Mouse (Mus musculus): Measurements from ENCODE around the gene Krt16. TPM values are rescaled to one million over a fixed set of nuclear protein-coding genes. Genes with fewer than 3 reads are reported as not detected.
A peak's percentile ranks its signal among the peaks of the same experiment; 100 is the strongest.

The Krt16 gene
- polyA plus RNA-seq, 2 experiments, result 0.26 to 0.61 TPM

DNA sequence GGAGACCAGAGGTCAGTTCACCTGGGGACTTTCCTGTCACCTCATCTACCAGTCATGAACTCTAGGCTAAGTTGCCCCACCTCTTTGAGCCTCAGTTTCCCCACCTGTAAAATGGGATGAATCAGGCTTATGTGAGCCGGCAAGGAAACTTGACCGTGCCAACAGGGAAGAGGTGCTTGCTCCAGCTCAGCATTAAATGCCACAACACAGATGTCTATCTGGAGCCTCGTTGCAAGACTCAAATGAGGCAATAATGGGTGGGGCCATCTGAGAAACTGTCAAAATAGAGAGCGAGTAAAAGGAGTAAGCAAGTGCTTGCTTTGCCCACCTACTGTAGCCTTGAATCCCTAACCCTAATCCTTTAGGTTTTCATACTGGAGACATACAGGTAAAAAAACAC lies 29.4 kb downstream of the Krt16 start:
- Histone ChIP-seq H3K27me3 (ENCODE audit: control insufficient read depth, insufficient read depth, low read length) (no peaks in the 10 kb centered on the region), H3K36me3 (ENCODE audit: control insufficient read depth, insufficient read depth, low read length) (no peaks in the 10 kb centered on the region), H3K4me1 (ENCODE audit: control insufficient read depth, insufficient read depth, low read length) (no peaks in the 10 kb centered on the region), H3K9ac (ENCODE audit: low read depth, low read length, severe bottlenecking) (no peak overlapping the region), H3K27ac (replicated peaks; ENCODE audit: low read depth, low read length) (no peak overlapping the region), H3K4me3 (replicated peaks; ENCODE audit: low read length) (no peak overlapping the region), H3K4me2 (replicated peaks; ENCODE audit: low read depth, low read length, severe bottlenecking) (no peak overlapping the region), H3K9me3 (ENCODE audit: control insufficient read depth, low read length) (no peaks in the 10 kb centered on the region)
- no peak for DNase-seq (ENCODE audit: low spot score)
- TF ChIP-seq POLR2A (IDR thresholded peaks at IDR 0.05; ENCODE audit: borderline replicate concordance, extremely low read depth, insufficient read depth, insufficient read length), result no peak
- no peak for ATAC-seq (ENCODE audit: low FRiP score, low read depth)
- 89% methylated on average over 4 of the region's 4 CpGs for WGBS

DNA sequence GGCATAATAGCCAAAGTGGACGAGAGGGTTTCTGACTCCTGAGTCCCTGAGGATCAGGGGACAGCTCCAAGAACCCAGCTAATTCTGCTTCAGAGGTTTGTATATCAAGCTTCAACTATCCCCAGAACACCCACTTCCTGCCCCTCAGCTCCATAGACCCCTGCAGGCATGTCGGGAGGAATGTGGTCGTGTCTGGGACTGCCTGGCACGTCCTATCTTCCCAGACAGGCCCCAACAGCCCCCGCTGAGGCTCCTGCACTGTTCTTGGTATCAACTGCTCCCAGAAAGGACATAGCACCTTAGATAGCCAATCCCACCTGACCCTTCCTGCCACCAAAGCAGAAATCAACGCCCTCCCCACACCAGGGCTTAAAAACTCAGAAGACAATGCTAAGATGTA lies 40.2 kb downstream of the Krt16 start:
- no peak overlapping the region for H3K9ac ChIP-seq (ENCODE audit: low read depth, low read length, severe bottlenecking)
- no peak overlapping the region for H3K27ac ChIP-seq (replicated peaks; ENCODE audit: low read depth, low read length)
- WGBS, result 53% methylated on average over 6 of the region's 6 CpGs

DNA sequence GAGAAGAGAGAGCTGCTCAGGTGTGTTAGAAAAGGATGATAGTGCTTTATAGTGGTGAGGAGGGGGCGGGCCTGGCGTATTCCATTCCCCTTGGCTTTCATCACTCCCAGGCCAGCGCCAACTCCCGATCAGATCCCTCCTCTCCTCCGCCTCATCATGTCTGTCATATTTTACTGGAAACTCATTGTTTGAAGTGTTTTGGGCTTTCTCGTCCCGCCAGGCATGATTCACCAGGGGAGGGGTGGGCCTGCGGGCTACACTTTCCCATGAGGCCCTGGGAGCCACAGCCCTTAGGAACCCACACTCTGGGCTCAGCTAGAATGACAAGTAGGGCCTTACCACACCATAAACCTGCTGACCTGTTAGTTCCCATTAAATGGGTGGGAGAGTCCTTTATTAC lies 41.2 kb downstream of the Krt16 start, which contains the start of gene Krt14:
Gene Krt14, minus strand, starts transcription at position 51 of the 400 bp plus-strand sequence.
- ATAC-seq (ENCODE audit: low FRiP score, low read depth) (no peak), DNase-seq (ENCODE audit: low spot score) (no peak)
- H3K4me1 ChIP-seq (ENCODE audit: control insufficient read depth, insufficient read depth, low read length), result no peaks in the 10 kb centered on the region
- H3K27me3 ChIP-seq (ENCODE audit: control insufficient read depth, insufficient read depth, low read length), result no peaks in the 10 kb centered on the region
- 71% methylated on average over 8 of the region's 8 CpGs for WGBS
- H3K4me2 ChIP-seq (replicated peaks; ENCODE audit: low read depth, low read length, severe bottlenecking), result no peak within 1 kb of the TSS
- peak within 1 kb of the TSS; percentile 21 for H3K4me3 ChIP-seq (replicated peaks; ENCODE audit: low read length)
- no peak within 1 kb of the TSS for H3K27ac ChIP-seq (replicated peaks; ENCODE audit: low read depth, low read length)
- TF ChIP-seq POLR2A (IDR thresholded peaks at IDR 0.05; ENCODE audit: borderline replicate concordance, extremely low read depth, insufficient read depth, insufficient read length), result no peak
- 0 out of 2 replicates have a peak within 1 kb of the TSS, but pooled peaks have one; percentile 12 for H3K9ac ChIP-seq (ENCODE audit: low read depth, low read length, severe bottlenecking)
- no peaks in the 10 kb centered on the region for H3K9me3 ChIP-seq (ENCODE audit: control insufficient read depth, low read length)
- H3K36me3 ChIP-seq (ENCODE audit: control insufficient read depth, insufficient read depth, low read length), result no peaks in the 10 kb centered on the region

More for the DNA sequence above, 40.2 kb downstream of the Krt16 start:
- no peak for TF ChIP-seq POLR2A (IDR thresholded peaks at IDR 0.05; ENCODE audit: borderline replicate concordance, extremely low read depth, insufficient read depth, insufficient read length)
- DNase-seq (ENCODE audit: low spot score), result peak; percentile 25
- H3K4me2 ChIP-seq (replicated peaks; ENCODE audit: low read depth, low read length, severe bottlenecking), result no peak overlapping the region
- no peaks in the 10 kb centered on the region for H3K9me3 ChIP-seq (ENCODE audit: control insufficient read depth, low read length)
- H3K27me3 ChIP-seq (ENCODE audit: control insufficient read depth, insufficient read depth, low read length), result no peaks in the 10 kb centered on the region
- H3K4me1 ChIP-seq (ENCODE audit: control insufficient read depth, insufficient read depth, low read length), result no peaks in the 10 kb centered on the region
- H3K4me3 ChIP-seq (replicated peaks; ENCODE audit: low read length), result no peak overlapping the region
- ATAC-seq (ENCODE audit: low FRiP score, low read depth), result no peak
- no peaks in the 10 kb centered on the region for H3K36me3 ChIP-seq (ENCODE audit: control insufficient read depth, insufficient read depth, low read length)

DNA sequence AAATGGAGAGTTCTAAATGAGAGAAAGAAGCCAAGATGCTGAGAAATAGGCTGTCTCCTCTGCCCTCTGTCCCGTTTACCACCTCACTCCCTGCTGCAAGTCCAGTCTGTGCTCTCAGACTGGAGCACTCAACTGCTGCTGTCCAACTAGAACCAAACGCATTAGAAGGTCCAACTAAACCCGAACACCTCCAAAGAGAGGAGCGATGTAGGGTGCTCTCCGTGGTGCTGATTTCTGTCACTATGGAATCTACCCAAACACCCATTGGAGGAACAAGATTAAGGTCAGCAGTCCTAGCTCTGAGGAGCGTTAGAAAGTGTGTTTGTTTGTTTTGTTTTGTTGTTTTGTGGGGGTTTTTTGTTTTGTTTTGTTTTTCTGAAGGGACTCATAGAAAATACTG lies 45.3 kb downstream of the Krt16 start:
- no peak overlapping the region for H3K9ac ChIP-seq (ENCODE audit: low read depth, low read length, severe bottlenecking)
- WGBS, result 19% methylated on average over 6 of the region's 6 CpGs
- H3K27ac ChIP-seq (replicated peaks; ENCODE audit: low read depth, low read length), result no peak overlapping the region
- DNase-seq (ENCODE audit: low spot score) (peak; percentile 86), ATAC-seq (ENCODE audit: low FRiP score, low read depth) (no peak)
- H3K27me3 ChIP-seq (ENCODE audit: control insufficient read depth, insufficient read depth, low read length), result no peaks in the 10 kb centered on the region
- no peaks in the 10 kb centered on the region for H3K9me3 ChIP-seq (ENCODE audit: control insufficient read depth, low read length)
- no peak overlapping the region for H3K4me2 ChIP-seq (replicated peaks; ENCODE audit: low read depth, low read length, severe bottlenecking)
- no peaks in the 10 kb centered on the region for H3K36me3 ChIP-seq (ENCODE audit: control insufficient read depth, insufficient read depth, low read length)
- no peak for TF ChIP-seq POLR2A (IDR thresholded peaks at IDR 0.05; ENCODE audit: borderline replicate concordance, extremely low read depth, insufficient read depth, insufficient read length)
- no peak overlapping the region for H3K4me3 ChIP-seq (replicated peaks; ENCODE audit: low read length)
- no peaks in the 10 kb centered on the region for H3K4me1 ChIP-seq (ENCODE audit: control insufficient read depth, insufficient read depth, low read length)

DNA sequence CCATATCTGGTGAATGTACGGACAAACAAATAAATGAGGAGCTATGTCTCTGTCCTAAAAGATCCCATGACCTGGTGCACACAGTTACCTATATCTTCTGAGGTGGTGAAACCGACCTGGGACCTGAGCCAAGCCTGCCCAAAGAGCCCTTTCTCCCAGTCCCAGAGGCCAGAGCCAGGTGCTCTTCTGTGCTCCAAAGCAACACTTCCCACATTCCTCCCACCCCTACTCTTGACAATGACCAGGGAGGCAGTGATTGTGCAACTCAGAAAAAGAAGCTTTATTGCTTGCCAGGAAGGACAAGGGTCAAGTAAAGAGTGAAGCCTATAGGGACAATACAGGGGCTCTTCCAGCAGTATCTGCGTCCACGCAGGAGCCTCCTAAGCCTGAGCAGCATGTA lies 45.8 kb downstream of the Krt16 start:
- Histone ChIP-seq H3K9ac (ENCODE audit: low read depth, low read length, severe bottlenecking) (no peak overlapping the region), H3K4me3 (replicated peaks; ENCODE audit: low read length) (no peak overlapping the region), H3K4me1 (ENCODE audit: control insufficient read depth, insufficient read depth, low read length) (no peaks in the 10 kb centered on the region), H3K9me3 (ENCODE audit: control insufficient read depth, low read length) (no peaks in the 10 kb centered on the region), H3K27ac (replicated peaks; ENCODE audit: low read depth, low read length) (no peak overlapping the region), H3K4me2 (replicated peaks; ENCODE audit: low read depth, low read length, severe bottlenecking) (no peak overlapping the region), H3K27me3 (ENCODE audit: control insufficient read depth, insufficient read depth, low read length) (no peaks in the 10 kb centered on the region), H3K36me3 (ENCODE audit: control insufficient read depth, insufficient read depth, low read length) (no peaks in the 10 kb centered on the region)
- DNase-seq (ENCODE audit: low spot score) (no peak), ATAC-seq (ENCODE audit: low FRiP score, low read depth) (no peak)
- 83% methylated on average over 4 of the region's 4 CpGs for whole genome bisulfite sequencing
- TF ChIP-seq POLR2A (IDR thresholded peaks at IDR 0.05; ENCODE audit: borderline replicate concordance, extremely low read depth, insufficient read depth, insufficient read length), result no peak

Measured in limb, embryonic 14.5 days (tissue).